Mouse (Mus musculus) gastrocnemius, adult 2 months (tissue): ENCODE data around the gene Gm4756. TPM values are rescaled to one million over a fixed set of nuclear protein-coding genes. Genes with fewer than 3 reads are reported as not detected.

Experiments
- DNase-seq: peaks from one replicate; pipeline ENCODE4 v3.0.0; 2022
- H3K27ac ChIP-seq: fragments of 200-600 bp; 2 replicates; pipeline ENCODE4 v1.8.1; 2022; ENCODE audit warnings: mild to moderate bottlenecking
- H3K4me3 ChIP-seq: fragments of 200-600 bp; 2 replicates; pipeline ENCODE4 v1.8.1; 2022; ENCODE audit warnings: mild to moderate bottlenecking, moderate library complexity
- CTCF ChIP-seq: fragments of 200-600 bp; IDR thresholded peaks from 2 replicates; pipeline ENCODE4 v1.8.1; 2022; ENCODE audit warnings: antibody characterized with exemption, mild to moderate bottlenecking, moderate library complexity
- intact Hi-C: fragments of 180-260 bp; cut with DNase I; formaldehyde crosslinking; loops from one replicate; pipeline ENCODE4 v1.15.1; 2025
- total RNA-seq, 2 experiments: library from RNA; stranded (reverse); gene quantifications; 2 replicates each; pipeline ENCODE4 v1.2.3; 2021

The Gm4756 gene
- total RNA-seq, 2 experiments from 2014 or later = not detected

- TF ChIP-seq CTCF = no peak
- H3K27ac ChIP-seq = peak overlapping the region; percentile 70
- intact Hi-C loops = loop anchor here (5.0 kb wide), 1 partner anchor 142 kb away; no protein-coding TSS in a partner anchor
- peak overlapping the region; percentile 48 for H3K4me3 ChIP-seq
- no peak for DNase-seq
These were observed 24.8 kb upstream of the Gm4756 start for GRCm38 (mm10) chr12:72674079-72674797.

DNA sequence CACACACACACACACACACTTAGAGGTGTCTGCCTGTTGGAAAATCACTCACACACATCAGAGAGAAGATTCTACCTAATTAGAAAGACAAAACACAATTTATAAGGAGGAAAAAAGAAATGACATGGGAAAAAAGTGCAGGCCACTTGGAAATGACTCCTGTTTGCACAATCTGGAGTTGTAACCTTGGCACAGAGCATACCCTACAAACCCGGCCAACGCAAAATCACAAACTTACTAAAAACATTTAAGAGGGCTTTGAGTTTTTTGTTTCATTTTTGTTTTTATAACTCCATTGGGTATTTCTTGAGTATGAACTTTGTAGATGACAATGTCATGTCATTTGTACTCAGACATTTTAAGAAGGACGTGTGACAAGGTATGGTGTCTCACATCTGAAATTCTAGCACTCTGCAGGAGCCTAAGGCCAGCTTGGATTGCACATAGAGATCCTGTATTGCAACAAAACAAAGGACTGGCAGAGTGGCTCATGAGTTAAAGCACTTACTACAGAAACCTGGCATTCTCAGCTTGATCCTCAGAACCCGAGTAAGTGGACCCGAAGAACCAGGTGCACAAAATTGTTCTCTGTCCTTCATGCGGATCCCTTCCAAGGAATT is 22.2 kb upstream of the Gm4756 start:
- TF ChIP-seq CTCF = no peak
- H3K4me3 ChIP-seq = no peak overlapping the region
- H3K27ac ChIP-seq = no peak overlapping the region
- intact Hi-C loops = loop anchor here (5.0 kb wide), 1 partner anchor 139 kb away; no protein-coding TSS in a partner anchor
- no peak for DNase-seq

DNA sequence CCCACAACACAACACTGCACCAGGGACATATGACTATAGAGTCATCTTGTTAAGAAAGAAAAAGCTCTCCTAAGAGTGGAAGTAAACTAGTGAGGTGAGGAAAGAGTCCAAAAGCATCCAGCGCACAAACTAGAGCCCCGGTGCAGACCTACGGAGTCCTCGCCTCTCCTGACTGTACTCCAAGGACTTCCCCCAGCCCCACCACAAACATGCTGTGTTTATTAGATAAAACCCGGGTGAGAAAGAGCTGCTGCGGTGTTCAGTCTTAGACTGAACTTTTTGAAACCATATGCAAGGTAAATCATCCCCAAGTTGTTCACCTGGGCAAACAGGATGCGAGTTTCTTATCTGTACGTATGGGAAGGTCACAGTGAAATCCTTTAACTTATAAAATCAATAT is 21.5 kb upstream of the Gm4756 start:
- TF ChIP-seq CTCF = no peak
- Histone ChIP-seq H3K4me3 (no peak overlapping the region), H3K27ac (no peak overlapping the region)
- no peak for DNase-seq
- intact Hi-C loops = loop anchor here (5.0 kb wide), 1 partner anchor 139 kb away; no protein-coding TSS in a partner anchor

GRCm38 (mm10) chr12:72667868-72668469 is 18.5 kb upstream of the Gm4756 start:
- no peak for TF ChIP-seq CTCF
- no peak for DNase-seq
- Histone ChIP-seq H3K4me3 (no peak overlapping the region), H3K27ac (no peak overlapping the region)
- intact Hi-C loops = loop anchor here (10.0 kb wide), 2 partner anchors 583 to 867 kb away; partner anchors contain the start of genes Jkamp and L3hypdh

GRCm38 (mm10) chr12:72666015-72666414 is 16.6 kb upstream of the Gm4756 start:
- intact Hi-C loops = loop anchor here (10.0 kb wide), 2 partner anchors 581 to 869 kb away; partner anchors contain the start of genes Jkamp and L3hypdh
- Histone ChIP-seq H3K27ac (peak overlapping the region; percentile 95), H3K4me3 (no peak overlapping the region)
- DNase-seq = no peak
- TF ChIP-seq CTCF = no peak

- intact Hi-C loops = loop anchor here (2.0 to 10.0 kb wide), 4 partner anchors 28 to 870 kb away; partner anchors contain the start of genes Jkamp, L3hypdh and Pcnx4
- peak; percentile 97 for DNase-seq
- peak within 1 kb of the TSS; percentile 95 for H3K27ac ChIP-seq
These were observed 15.4 kb upstream of the Gm4756 start, which contains the start of gene Dhrs7 for GRCm38 (mm10) chr12:72664735-72665337. Gene Dhrs7, minus strand, starts transcription at chr12:72664909.

DNA sequence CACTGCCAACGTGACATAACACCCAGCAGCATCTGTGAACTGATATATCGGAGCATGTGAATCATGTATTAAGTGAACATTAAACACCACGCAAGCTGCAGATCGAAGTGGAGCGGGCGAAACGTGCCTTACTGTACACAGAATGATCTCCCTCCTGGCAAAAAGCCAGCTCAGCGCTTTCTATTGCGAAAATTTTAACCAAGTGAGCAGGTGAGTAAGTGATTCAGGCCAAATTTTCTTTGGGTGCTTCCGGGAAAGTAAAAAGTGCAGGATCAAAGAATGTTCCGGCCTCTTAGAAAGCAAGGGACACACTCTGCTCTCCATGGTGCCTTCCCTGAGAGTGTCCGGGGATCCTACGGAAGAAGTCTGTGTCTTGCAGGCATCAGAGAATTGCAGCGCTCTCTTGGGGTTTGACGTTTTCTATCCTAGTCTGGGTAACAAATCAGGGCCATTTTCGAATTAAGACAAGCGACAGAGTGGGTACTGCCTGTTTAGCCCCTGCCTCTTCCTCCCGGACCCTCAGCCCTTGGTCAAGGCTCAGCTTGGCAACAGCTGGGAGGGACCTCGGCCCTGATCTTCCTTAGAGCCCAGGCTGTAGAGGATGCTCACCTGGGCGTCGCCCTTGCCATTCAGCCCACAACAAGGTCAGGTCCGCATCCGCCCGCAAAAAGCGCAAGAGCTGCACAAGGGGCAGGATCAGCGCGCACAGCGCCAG is 14.7 kb upstream of the Gm4756 start:
- no peak for TF ChIP-seq CTCF
- Histone ChIP-seq H3K4me3 (peak overlapping the region; percentile 82), H3K27ac (peak overlapping the region; percentile 95)
- DNase-seq = peak; percentile 41
- intact Hi-C loops = loop anchor here (2.0 to 10.0 kb wide), 4 partner anchors 29 to 871 kb away; partner anchors contain the start of genes Jkamp, L3hypdh and Pcnx4

More at GRCm38 (mm10) chr12:72664735-72665337, 15.4 kb upstream of the Gm4756 start, which contains the start of gene Dhrs7:
- peak; percentile 58 for TF ChIP-seq CTCF
- peak within 1 kb of the TSS; percentile 82 for H3K4me3 ChIP-seq

GRCm38 (mm10) chr12:72655775-72656174 is 6.3 kb upstream of the Gm4756 start:
- no peak overlapping the region for H3K4me3 ChIP-seq
- intact Hi-C loops = no loop called here

GRCm38 (mm10) chr12:72654698-72655097 is 5.2 kb upstream of the Gm4756 start:
- peak; percentile 90 for TF ChIP-seq CTCF
- H3K4me3 ChIP-seq = no peak overlapping the region
- H3K27ac ChIP-seq = no peak overlapping the region
- DNase-seq = peak; percentile 61
- intact Hi-C loops = loop anchor here (5.0 kb wide), 1 partner anchor 192 kb away; no protein-coding TSS in a partner anchor

More at GRCm38 (mm10) chr12:72655775-72656174, 6.3 kb upstream of the Gm4756 start:
- H3K27ac ChIP-seq = no peak overlapping the region
- no peak for DNase-seq
- no peak for TF ChIP-seq CTCF

- no peak for DNase-seq
- no peak for TF ChIP-seq CTCF
- H3K4me3 ChIP-seq = no peak overlapping the region
- intact Hi-C loops = no loop called here
- H3K27ac ChIP-seq = no peak overlapping the region
These were observed 540 bp downstream of the Gm4756 start for GRCm38 (mm10) chr12:72648921-72649320.

DNA sequence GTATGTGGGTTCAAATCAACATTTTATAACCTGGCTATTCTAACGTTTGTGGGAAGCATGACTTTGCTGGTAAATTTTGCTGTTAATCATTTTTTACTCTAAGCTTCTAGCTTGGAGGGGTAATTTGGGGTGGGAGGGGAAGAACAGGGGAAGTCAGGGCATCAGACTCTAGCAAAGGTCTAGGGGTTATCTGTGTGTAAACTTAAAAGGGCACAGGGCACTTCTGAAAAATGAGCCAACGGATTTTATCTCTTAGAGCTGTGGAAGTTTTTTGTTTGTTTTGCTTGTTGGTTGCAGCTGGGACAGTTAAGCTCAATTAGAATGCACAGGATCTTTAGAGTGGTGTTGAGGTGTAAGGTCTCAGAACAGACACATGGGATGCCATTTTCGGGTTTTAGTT is 11.4 kb downstream of the Gm4756 start:
- no peak for DNase-seq
- H3K27ac ChIP-seq = no peak overlapping the region
- H3K4me3 ChIP-seq = no peak overlapping the region
- intact Hi-C loops = no loop called here
- TF ChIP-seq CTCF = no peak

DNA sequence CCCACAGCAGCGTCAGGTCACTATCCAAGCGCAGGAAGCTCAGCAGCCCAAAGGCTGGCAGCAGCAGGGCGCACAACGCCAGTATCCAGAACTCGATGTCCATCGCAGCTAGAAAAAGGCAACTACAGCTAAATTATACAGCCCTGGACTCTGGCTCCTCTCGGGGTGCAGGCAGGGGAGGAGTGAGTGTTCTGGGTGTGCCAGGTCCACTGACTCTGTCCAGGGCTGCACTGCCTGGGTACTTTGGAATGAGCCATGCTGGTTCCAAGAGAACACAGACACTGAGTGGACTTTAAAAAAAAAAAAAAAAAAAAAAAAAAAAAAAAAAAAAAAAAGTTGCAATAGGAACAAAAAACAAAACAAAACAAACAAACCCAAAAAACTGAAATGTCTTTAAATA is 20.7 kb downstream of the Gm4756 start:
- DNase-seq = no peak
- intact Hi-C loops = no loop called here
- no peak overlapping the region for H3K27ac ChIP-seq
- no peak overlapping the region for H3K4me3 ChIP-seq
- TF ChIP-seq CTCF = no peak
